Mouse (Mus musculus) kidney, adult 2 months (tissue): ENCODE data around the gene Caml.

ENCODE experiments used
- CTCF ChIP-seq: fragments of 200-500 bp; conservative IDR thresholded peaks from 2 replicates; pipeline ENCODE4 v1.5.1; 2011; ENCODE audit warnings: low read depth, mild to moderate bottlenecking, control low read depth, low read length, moderate library complexity, mixed read lengths; ENCODE audit not compliant: insufficient read depth, insufficient read length
- POLR2A ChIP-seq: fragments of 200-500 bp; IDR thresholded peaks from one replicate; pipeline ENCODE4 v1.6.1; 2011; ENCODE audit warnings: low read depth, low read length, control low read depth

DNA sequence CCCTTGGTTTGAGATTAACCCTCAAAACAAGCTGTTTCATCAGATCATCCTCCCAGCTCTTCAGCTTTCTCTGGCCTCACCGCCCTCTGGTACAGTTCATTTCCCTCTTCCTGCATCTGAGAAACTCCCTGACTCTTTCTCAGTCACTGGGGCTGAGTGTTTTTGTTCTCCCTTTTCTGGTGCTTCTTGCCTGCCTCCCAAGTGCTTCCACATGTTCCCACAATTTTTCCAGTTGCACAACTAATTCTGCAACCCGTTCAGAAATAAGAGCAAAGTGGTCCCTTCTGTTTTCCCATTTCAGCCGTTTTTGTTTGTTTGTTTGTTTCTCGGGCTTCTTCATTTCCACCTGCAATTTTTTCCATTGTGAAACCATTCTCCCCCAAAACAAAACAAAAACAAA, 44.7 kb upstream of the Caml start:
- TF ChIP-seq CTCF, result no peak
- no peak for TF ChIP-seq POLR2A
